Mouse (Mus musculus) CD4-positive naive resting alpha-beta T cell, adult 57 days (primary cell): ENCODE results near the gene 9930111J21Rik2. TPM values are rescaled to one million over a fixed set of nuclear protein-coding genes. Genes with fewer than 3 reads are reported as not detected.

Experiments used
- total RNA-seq: library from RNA; stranded (reverse); gene quantifications from one replicate; pipeline ENCODE4 v1.2.4, GENCODE M21; 2023

The 9930111J21Rik2 gene
- 78.9 TPM for total RNA-seq

GRCm38 (mm10) chr11:49051093-49051891 lies at the start of gene 9930111J21Rik2:
TSS of gene 9930111J21Rik2 (minus strand) at chr11:49051242.

GRCm38 (mm10) chr11:49076001-49076757 lies 25.1 kb upstream of the 9930111J21Rik2 start, which contains the start of gene Ifi47:
TSS of gene Ifi47 (plus strand) at chr11:49076587.

GRCm38 (mm10) chr11:49063713-49064469 lies 12.8 kb upstream of the 9930111J21Rik2 start, which contains the start of gene Tgtp2:
TSS of gene Tgtp2 (minus strand) at chr11:49064206.

GRCm38 (mm10) chr11:48994018-48994417 lies 57.0 kb downstream of the 9930111J21Rik2 start, which contains the start of gene Tgtp1:
TSS of gene Tgtp1 (minus strand) at chr11:48994172.

GRCm38 (mm10) chr11:48991740-48992520 lies 59.1 kb downstream of the 9930111J21Rik2 start, which contains the start of gene Gm12185:
TSS of gene Gm12185 (minus strand) at chr11:48992226.

GRCm38 (mm10) chr11:48979251-48979650 lies 71.8 kb downstream of the 9930111J21Rik2 start, which contains the start of gene 9930111J21Rik1:
TSS of gene 9930111J21Rik1 (minus strand) at chr11:48979398.

GRCm38 (mm10) chr11:48978240-48978939 lies 72.7 kb downstream of the 9930111J21Rik2 start, which contains the start of gene Olfr56:
TSS of gene Olfr56 (plus strand) at chr11:48978889.

Other genes starting within 250 kb of the 9930111J21Rik2 start
- 30.0 TPM for gene Trim41, start 233.9 kb downstream of the 9930111J21Rik2 start, total RNA-seq
- 5.9 TPM for gene Trim7, start 225.1 kb downstream of the 9930111J21Rik2 start, total RNA-seq
- 1.3 TPM for gene Gm12184, start 224.6 kb downstream of the 9930111J21Rik2 start, total RNA-seq
- 47.4 TPM for gene Irgm1, start 179.6 kb downstream of the 9930111J21Rik2 start, total RNA-seq
- 20.8 TPM for gene Gm5431, start 149.0 kb downstream of the 9930111J21Rik2 start, total RNA-seq
- gene Psme2b, start 105.1 kb downstream of the 9930111J21Rik2 start, total RNA-seq: 39.6 TPM
- 1.0 TPM for gene Olfr56, start 72.4 kb downstream of the 9930111J21Rik2 start, total RNA-seq
- 75.3 TPM for gene 9930111J21Rik1, start 71.8 kb downstream of the 9930111J21Rik2 start, total RNA-seq
- 50.5 TPM for gene Gm12185, start 59.0 kb downstream of the 9930111J21Rik2 start, total RNA-seq
- 82.7 TPM for gene Tgtp1, start 57.1 kb downstream of the 9930111J21Rik2 start, total RNA-seq
- gene Tgtp2, start 13.0 kb upstream of the 9930111J21Rik2 start, total RNA-seq: 40.7 TPM
- gene Ifi47, start 25.3 kb upstream of the 9930111J21Rik2 start, total RNA-seq: 140 TPM
- not detected for gene Olfr1396, start 63.6 kb upstream of the 9930111J21Rik2 start, total RNA-seq
- gene Olfr1395, start 91.0 kb upstream of the 9930111J21Rik2 start, total RNA-seq: not detected
- not detected for gene Olfr1394, start 103.1 kb upstream of the 9930111J21Rik2 start, total RNA-seq
- 0.89 TPM for gene Btnl9, start 135.9 kb upstream of the 9930111J21Rik2 start, total RNA-seq
- gene Zfp62, start 152.1 kb upstream of the 9930111J21Rik2 start, total RNA-seq: 94.6 TPM
- 52.8 TPM for gene Mgat1, start 192.9 kb upstream of the 9930111J21Rik2 start, total RNA-seq
- gene Olfr1393, start 227.1 kb upstream of the 9930111J21Rik2 start, total RNA-seq: 0.27 TPM
- gene Olfr1392, start 234.0 kb upstream of the 9930111J21Rik2 start, total RNA-seq: not detected